Mouse (Mus musculus) hindbrain, embryonic 14.5 days (tissue): ENCODE results near the gene Lgr4. TPM values are rescaled to one million over a fixed set of nuclear protein-coding genes. Genes with fewer than 3 reads are reported as not detected.
A peak's percentile ranks its signal among the peaks of the same experiment; 100 is the strongest.

Experiments used
- ATAC-seq: fragments of 200-750 bp; cut with Nextera tagmentation; 2 replicates; pipeline ENCODE4 v1.8.0; 2017; ENCODE audit warnings: moderate number of reproducible peaks, mild to moderate bottlenecking, moderate TSS enrichment, moderate library complexity; ENCODE audit not compliant: low FRiP score
- DNase-seq: peaks from one replicate; pipeline ENCODE4 v3.0.0-alpha.2; 2015; ENCODE audit warnings: low spot score
- H3K27ac ChIP-seq: fragments of 300-500 bp; sonication (generic); 2 replicates; pipeline ENCODE4 v1.5.1; 2014; ENCODE audit warnings: mild to moderate bottlenecking, moderate library complexity
- H3K27me3 ChIP-seq: fragments of 300-500 bp; sonication (generic); 2 replicates; pipeline ENCODE4 v1.6.1; 2014; ENCODE audit warnings: mild to moderate bottlenecking, low read length, mixed read lengths; ENCODE audit not compliant: control insufficient read depth, insufficient read depth
- H3K36me3 ChIP-seq: fragments of 300-500 bp; sonication (generic); replicated peaks from 2 replicates; pipeline ENCODE4 v1.6.1; 2014; ENCODE audit not compliant: control insufficient read depth, insufficient read depth
- H3K4me1 ChIP-seq: fragments of 300-500 bp; sonication (generic); replicated peaks from 2 replicates; pipeline ENCODE4 v1.6.1; 2014; ENCODE audit warnings: antibody characterized with exemption, low read length, mixed read lengths; ENCODE audit not compliant: control insufficient read depth, insufficient read depth
- H3K4me2 ChIP-seq: fragments of 300-500 bp; sonication (generic); replicated peaks from 2 replicates; pipeline ENCODE4 v1.6.1; 2014; ENCODE audit warnings: mild to moderate bottlenecking, moderate library complexity
- H3K4me3 ChIP-seq: fragments of 300-500 bp; sonication (generic); replicated peaks from 2 replicates; pipeline ENCODE4 v1.5.1; 2014; ENCODE audit warnings: mild to moderate bottlenecking, low read length
- H3K9ac ChIP-seq: fragments of 300-500 bp; sonication (generic); 2 replicates; pipeline ENCODE4 v1.6.1; 2014
- H3K9me3 ChIP-seq: fragments of 300-500 bp; sonication (generic); 2 replicates; pipeline ENCODE4 v1.6.1; 2016; ENCODE audit warnings: low read length; ENCODE audit not compliant: control insufficient read depth
- WGBS: fragments of 180-500 bp; shearing (Covaris S2); extraction: QIAGEN DNeasy Blood & Tissue Kit; methylation state at CpG from one replicate; pipeline ENCODE4 v1.1.7; 2014; 5-methylcytosine and 5-hydroxymethylcytosine counted together
- polyA plus RNA-seq: library from polyadenylated mRNA; unstranded; fragments of >200 nt; fragmentation: Nextera tagmentation; extraction: Ambion mirVana; gene quantifications from 2 replicates; pipeline ENCODE4 v1.2.1, GENCODE M21; 2014

Lgr4 gene
- polyA plus RNA-seq, 1 experiment from 2014 or later = 13.6 TPM

DNA sequence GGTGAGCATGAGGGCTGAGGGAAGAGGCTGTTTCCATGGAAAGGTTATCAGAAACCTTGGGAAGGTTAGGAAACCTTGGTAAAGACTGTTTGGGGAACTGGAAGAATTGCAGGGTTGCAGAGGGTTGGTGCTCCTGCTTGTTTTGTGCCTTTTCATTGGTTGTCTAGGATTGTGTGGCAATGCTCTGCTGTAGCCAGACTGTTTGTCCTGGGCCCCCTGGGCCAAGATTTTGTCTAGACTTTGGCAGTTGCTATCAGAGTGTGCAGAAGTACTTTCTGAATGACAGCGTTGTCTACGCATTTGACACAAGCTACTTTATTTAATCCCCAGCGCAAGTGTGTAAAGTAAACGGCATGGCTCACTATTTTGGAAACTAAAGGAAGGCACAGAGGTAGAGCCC is 33.6 kb downstream of the Lgr4 start:
- no peaks in the 10 kb centered on the region for H3K9me3 ChIP-seq
- H3K27me3 ChIP-seq = no peaks in the 10 kb centered on the region
- DNase-seq = no peak
- H3K36me3 ChIP-seq = no peaks in the 10 kb centered on the region
- ATAC-seq = no peak
- no peak overlapping the region for H3K27ac ChIP-seq
- H3K4me3 ChIP-seq = no peak overlapping the region
- no peak overlapping the region for H3K9ac ChIP-seq
- H3K4me1 ChIP-seq = peaks cover 25% of the 10 kb centered on the region
- H3K4me2 ChIP-seq = no peak overlapping the region
- 80% methylated on average over 4 of the region's 4 CpGs for WGBS

DNA sequence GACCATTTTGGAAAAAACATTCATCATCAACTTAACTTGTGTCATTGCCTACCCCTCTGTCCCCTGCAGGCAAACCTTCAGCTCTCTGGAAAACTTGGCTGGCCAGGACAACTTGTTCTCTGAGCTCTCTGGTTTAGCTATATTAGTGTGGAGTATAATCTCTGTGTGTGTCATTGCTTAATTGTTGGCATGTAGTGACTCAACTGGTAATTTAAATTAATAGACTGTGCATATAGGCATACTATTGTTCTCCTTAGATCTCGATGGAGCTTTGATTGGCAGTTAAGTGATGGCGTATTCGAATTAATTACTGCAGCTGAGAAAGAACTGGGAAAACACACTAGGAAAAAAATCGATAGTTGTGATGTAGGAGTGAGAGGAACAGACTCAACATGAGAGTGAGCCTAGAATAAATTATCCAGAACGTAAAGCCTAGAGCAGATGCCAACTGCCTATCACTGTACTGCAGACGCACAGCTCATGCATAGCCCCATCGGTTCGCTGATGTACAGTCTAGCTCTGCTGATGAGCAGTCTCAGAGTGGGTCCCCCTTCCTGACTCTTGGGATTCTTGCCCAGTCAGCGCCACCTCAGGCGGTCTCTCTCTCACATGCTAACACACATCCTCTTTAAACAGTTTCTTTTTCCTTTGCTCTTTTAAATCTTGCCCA is 35.7 kb downstream of the Lgr4 start:
- no peak for DNase-seq
- no peak overlapping the region for H3K4me2 ChIP-seq
- peak; percentile 78 for ATAC-seq
- H3K27me3 ChIP-seq = no peaks in the 10 kb centered on the region
- H3K4me1 ChIP-seq = peaks cover 25% of the 10 kb centered on the region
- 34% methylated on average over 10 of the region's 10 CpGs for WGBS
- no peaks in the 10 kb centered on the region for H3K36me3 ChIP-seq
- no peak overlapping the region for H3K9ac ChIP-seq
- H3K9me3 ChIP-seq = no peaks in the 10 kb centered on the region
- H3K27ac ChIP-seq = peak overlapping the region; percentile 67
- no peak overlapping the region for H3K4me3 ChIP-seq

DNA sequence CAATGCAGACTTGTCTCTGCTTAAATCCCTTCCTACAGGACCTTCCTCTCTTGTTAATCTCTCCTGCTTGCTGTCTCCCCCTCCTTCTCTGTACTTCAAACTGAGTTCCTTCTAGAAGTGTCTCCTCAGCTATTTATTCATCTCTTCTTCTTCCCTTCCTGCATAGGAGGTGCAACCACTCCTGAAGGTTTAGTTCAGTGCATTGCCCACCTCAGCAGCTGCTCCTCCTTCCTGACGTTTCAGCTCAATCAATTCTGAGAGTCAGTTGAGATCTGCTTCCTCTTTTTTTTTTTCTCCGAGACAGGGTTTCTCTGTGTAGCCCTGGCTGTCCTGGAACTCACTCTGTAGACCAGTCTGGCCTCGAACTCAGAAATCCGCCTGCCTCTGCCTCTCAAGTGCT is 36.4 kb downstream of the Lgr4 start:
- Histone ChIP-seq H3K27me3 (no peaks in the 10 kb centered on the region), H3K4me2 (no peak overlapping the region), H3K4me3 (no peak overlapping the region), H3K27ac (peak overlapping the region; percentile 67; the same call in 1 of the 2 replicates), H3K9me3 (no peaks in the 10 kb centered on the region), H3K4me1 (peaks cover 25% of the 10 kb centered on the region), H3K36me3 (no peaks in the 10 kb centered on the region), H3K9ac (no peak overlapping the region)
- DNase-seq (no peak), ATAC-seq (no peak)
- WGBS = 68% methylated on average over 4 of the region's 4 CpGs

DNA sequence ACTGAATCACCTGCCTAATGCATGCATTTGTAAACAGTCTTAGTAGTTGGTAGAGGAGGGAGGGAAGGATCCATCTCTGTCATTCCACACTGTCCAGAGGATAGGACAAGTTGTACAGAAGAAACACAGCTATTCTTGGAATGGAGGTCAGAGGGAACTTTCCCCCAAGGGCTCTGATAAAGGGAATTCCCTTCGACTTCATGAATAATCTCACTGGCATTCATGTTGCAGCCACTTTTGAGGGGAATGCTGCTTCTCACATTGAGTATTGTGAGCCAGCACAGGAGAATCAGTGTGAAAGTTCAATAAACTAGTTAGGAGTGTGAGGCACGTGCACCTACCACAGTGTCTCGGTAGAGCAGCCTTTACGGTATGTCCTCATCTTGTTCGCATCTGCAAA is 37.6 kb downstream of the Lgr4 start:
- Histone ChIP-seq H3K4me3 (no peak overlapping the region), H3K36me3 (no peaks in the 10 kb centered on the region), H3K27me3 (no peaks in the 10 kb centered on the region), H3K4me1 (peaks cover 30% of the 10 kb centered on the region), H3K9ac (no peak overlapping the region), H3K4me2 (no peak overlapping the region), H3K27ac (no peak overlapping the region), H3K9me3 (no peaks in the 10 kb centered on the region)
- ATAC-seq (no peak), DNase-seq (no peak)
- 53% methylated on average over 5 of the region's 5 CpGs for WGBS

DNA sequence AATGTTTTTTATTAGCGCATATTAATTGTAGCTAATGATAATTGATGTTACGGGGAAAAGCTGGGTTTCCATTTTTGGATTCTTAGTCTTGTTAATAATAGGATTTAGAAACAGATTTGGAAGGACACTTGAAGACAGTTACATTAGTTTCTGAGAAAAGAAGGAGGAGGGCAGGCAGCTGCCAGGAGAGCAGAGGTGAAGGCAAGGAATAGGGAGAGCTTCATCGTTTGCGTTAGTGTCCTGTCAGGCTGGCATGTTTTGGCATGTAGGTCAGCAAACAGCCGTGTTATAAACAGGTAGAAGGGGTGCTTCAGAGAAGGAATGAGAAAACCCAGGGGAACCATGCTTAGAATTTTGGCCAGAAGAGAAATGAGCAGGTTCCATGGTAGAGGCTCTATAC is 38.5 kb downstream of the Lgr4 start:
- WGBS = 85% methylated on average over 5 of the region's 5 CpGs
- Histone ChIP-seq H3K4me1 (peaks cover 38% of the 10 kb centered on the region), H3K9me3 (no peaks in the 10 kb centered on the region)

DNA sequence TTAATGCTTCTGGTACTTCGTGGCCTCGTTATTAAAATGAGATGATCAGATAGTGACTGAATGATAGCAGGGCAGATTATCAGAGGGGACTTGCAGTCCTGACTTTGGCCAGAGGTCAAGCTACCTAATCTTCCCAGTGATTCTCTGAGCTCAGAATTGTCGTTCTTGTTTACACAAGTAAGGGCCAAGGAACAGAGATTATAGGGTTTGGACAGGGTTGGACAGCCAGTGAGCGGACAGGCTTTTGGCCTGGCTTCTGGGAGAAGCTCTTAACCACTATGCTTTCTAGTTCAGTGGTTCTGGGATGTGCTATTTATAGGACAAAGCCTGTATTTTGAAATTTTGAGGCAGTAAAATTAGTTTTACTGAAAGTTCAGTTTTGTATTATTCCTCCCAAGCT is 39.3 kb downstream of the Lgr4 start:
- Histone ChIP-seq H3K4me3 (no peak overlapping the region), H3K27me3 (no peaks in the 10 kb centered on the region), H3K9me3 (no peaks in the 10 kb centered on the region), H3K9ac (no peak overlapping the region), H3K4me2 (no peak overlapping the region), H3K4me1 (peaks cover 42% of the 10 kb centered on the region), H3K36me3 (no peaks in the 10 kb centered on the region), H3K27ac (no peak overlapping the region)
- WGBS = 82% methylated on average over 4 of the region's 4 CpGs
- ATAC-seq = no peak
- no peak for DNase-seq

More for the DNA sequence above, 38.5 kb downstream of the Lgr4 start:
- Histone ChIP-seq H3K36me3 (no peaks in the 10 kb centered on the region), H3K4me3 (no peak overlapping the region), H3K27me3 (no peaks in the 10 kb centered on the region), H3K9ac (no peak overlapping the region), H3K4me2 (no peak overlapping the region), H3K27ac (no peak overlapping the region)
- DNase-seq = no peak
- ATAC-seq = no peak

DNA sequence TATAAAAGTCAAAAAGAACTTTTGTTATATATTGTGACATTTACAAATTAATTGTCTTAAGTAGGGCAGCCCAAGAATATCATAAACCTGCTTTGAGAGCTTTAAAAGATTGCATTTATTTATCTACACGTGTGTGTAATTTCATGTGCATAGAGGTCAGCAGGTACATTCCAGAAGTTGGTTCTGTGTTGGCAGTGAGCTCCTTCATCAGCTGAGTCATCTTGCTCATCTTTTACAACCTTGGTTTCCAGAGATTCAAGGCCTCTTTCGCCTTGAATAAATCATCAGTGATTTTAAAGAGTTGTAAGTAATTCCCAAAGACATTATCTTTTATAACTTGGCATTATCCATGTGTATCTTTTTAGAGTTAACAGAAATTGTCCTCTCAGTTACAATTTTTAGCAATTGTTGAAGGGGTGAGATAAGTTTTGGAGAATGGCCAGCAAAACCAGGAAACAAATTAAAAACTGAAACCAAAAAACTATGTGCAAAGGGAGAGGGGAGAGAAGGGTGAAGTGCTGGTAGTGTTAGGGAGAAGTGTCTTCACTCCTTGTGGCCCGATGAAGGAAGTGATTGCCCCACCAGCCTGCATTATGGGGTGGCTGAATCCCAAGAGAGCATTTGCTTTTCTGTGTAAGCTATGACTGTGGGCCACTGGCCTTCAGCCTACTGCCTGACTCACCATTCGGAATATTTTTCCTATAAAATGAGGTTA is 41.4 kb downstream of the Lgr4 start:
- no peak overlapping the region for H3K9ac ChIP-seq
- H3K27ac ChIP-seq = no peak overlapping the region
- ATAC-seq (no peak), DNase-seq (no peak)
- peaks cover 29% of the 10 kb centered on the region for H3K4me1 ChIP-seq
- no peak overlapping the region for H3K4me2 ChIP-seq
- no peaks in the 10 kb centered on the region for H3K36me3 ChIP-seq
- H3K4me3 ChIP-seq = no peak overlapping the region
- 77% methylated on average over 4 of the region's 4 CpGs for WGBS
- H3K9me3 ChIP-seq = no peaks in the 10 kb centered on the region
- H3K27me3 ChIP-seq = no peaks in the 10 kb centered on the region

DNA sequence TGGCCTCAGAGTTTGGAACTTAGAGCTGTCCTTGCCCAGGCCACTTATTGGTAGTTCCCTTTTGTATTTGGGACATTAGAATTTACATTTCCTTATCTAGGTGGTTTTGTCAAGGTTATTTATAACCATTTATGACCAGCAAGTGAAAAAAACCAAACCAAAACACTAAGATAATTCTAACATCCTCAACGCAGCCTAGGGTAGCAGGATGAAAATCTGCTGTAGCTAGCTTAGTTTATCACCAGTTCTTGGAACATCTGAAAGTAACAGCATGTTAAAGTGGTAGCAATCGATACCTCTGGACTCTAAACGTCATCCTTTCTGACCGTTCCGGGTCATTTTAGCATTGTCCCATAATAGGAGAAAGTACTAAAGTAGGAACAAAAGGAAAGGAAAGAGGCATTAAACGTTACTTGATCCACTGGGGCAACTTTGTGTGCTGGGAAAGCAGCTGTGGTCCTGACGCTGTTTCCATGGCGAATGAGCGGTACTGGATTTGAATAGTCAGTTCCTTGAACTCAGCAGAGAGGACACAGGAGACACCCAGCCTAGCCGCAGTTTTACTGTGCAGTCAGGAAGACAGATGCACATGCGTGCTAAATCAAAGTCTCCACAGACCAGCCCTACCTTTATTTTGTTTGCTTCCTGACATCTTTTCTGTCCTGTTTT is 42.1 kb downstream of the Lgr4 start:
- H3K9me3 ChIP-seq = no peaks in the 10 kb centered on the region
- no peak overlapping the region for H3K9ac ChIP-seq
- H3K4me2 ChIP-seq = 0 out of 2 replicates have a peak overlapping the region, but pooled peaks have one; percentile 1
- WGBS = 21% methylated on average over 11 of the region's 11 CpGs
- peak; percentile 49; the same call in 1 of the 2 replicates for ATAC-seq
- no peak overlapping the region for H3K27ac ChIP-seq
- H3K4me3 ChIP-seq = no peak overlapping the region
- H3K4me1 ChIP-seq = peaks cover 26% of the 10 kb centered on the region
- no peak for DNase-seq
- no peaks in the 10 kb centered on the region for H3K36me3 ChIP-seq
- H3K27me3 ChIP-seq = no peaks in the 10 kb centered on the region

DNA sequence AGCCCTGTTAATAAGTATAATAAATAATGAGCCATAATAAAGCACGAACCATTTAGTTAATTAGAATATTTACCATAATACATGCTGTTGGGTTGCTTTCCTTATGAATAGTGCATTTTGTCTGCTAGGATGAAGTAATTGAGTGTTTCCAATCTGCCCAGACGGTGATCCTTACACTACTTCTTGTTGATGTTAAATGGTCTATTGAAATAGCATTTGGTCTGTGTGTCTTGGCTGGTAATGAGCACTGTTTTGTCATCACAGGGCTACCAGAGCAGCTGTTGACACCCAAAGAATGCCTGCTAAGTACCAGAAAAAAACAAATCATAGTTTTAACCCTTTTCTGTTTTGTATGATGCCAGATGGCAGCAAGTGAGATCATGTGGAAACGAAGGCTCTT is 42.8 kb downstream of the Lgr4 start:
- Histone ChIP-seq H3K27ac (peak overlapping the region; percentile 26; the same call in 1 of the 2 replicates), H3K36me3 (no peaks in the 10 kb centered on the region), H3K9me3 (no peaks in the 10 kb centered on the region), H3K4me2 (0 out of 2 replicates have a peak overlapping the region, but pooled peaks have one; percentile 1), H3K9ac (no peak overlapping the region), H3K4me1 (peaks cover 22% of the 10 kb centered on the region), H3K27me3 (no peaks in the 10 kb centered on the region), H3K4me3 (no peak overlapping the region)
- ATAC-seq (peak; percentile 67; the same call in 1 of the 2 replicates), DNase-seq (no peak)
- 17% methylated on average over 3 of the region's 3 CpGs for WGBS
